Mouse (Mus musculus) right cerebral cortex, postnatal 25 days (tissue): ENCODE data around the gene Ptpru.
"Not testable (repeated sequence)": the region's sequence is repeated elsewhere in the genome, so short reads cannot be mapped to it uniquely, and the experiment has no call there.

Experiments
- DNase-seq: peaks from one replicate; pipeline ENCODE4 v3.0.0; 2022

Ptpru gene

DNA sequence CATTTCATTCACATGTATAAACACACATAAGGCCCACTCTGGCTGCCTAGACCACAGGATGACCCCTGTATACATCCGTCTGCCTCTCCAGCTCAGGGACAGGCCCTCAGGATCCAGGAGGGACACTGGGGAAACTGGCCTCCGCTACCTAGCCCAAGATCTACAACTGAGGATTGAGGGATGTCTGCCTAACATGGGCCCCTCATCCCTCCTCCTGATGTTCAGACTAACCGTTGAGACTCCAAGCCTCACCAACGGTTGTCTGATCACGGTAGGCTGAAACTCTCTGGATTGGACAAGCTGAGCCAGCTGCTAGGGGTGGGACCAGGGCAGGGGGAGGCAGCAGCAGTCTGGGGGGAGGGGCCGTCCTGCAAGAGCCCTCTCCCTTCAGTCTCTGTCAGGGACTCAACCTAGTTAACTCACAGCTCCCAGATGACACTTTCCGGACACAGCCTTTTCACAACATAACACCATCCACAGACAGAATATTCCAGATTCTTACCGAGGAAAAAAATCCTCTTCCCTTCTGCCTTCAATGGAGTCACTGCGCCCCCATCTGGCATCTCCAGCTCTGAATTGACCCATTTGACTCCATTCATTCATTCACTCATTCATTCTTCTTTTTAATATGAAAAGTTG, 4.0 kb downstream of the Ptpru start:
- DNase-seq = no peak

DNA sequence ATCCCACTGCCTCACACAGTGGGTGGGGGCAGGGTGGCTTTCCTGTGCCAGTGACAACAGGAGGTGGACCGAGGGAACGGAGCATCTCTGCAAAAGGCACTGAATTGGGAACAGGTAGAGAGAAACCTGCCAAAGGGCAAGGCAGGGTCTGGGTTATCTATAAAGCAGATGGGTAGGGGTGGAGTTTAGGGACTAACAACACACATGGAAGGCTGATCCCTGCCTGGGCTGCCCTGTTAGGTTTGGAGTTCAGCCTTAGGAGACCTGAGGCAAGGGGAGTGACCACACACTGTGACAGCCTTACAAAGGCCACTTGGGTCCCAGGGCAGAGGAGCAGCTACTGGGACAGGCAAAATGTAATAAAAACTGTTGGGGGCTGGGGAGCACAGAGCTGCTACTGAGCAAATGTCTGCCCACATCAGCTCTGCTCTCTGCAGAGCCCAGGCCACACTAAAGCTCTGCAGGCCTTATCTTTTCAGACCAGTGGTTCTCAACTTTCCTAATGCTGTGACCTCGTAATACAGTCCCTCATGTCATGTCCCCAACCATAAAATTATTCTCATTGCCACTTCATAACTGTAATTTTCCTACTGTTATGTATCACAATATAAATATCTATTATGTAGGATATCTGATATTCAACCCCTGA, 5.2 kb downstream of the Ptpru start:
- DNase-seq = no peak

DNA sequence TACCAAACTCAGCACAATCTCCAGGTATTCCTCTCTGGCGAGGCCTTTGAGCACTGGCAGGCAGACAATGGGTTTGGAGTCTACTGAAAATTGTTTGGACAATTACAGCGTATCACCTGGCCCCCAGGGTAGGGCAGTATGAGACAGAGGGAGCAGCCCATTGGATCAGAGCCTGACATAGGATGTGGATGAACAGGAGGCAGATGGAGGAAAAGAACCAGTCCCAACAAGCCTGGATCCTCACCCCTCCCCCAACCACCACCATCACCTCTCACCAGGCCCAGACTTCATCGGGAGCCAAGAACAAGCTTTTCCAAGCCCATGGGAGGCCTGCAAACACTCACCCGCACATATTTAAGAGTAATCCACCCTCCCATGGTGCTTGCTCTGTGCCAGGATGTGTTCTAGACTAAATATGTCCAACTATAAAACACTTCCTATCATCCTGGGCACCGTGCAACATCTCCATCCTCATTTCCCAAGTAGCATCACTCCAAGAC, 6.5 kb downstream of the Ptpru start:
- no peak for DNase-seq

DNA sequence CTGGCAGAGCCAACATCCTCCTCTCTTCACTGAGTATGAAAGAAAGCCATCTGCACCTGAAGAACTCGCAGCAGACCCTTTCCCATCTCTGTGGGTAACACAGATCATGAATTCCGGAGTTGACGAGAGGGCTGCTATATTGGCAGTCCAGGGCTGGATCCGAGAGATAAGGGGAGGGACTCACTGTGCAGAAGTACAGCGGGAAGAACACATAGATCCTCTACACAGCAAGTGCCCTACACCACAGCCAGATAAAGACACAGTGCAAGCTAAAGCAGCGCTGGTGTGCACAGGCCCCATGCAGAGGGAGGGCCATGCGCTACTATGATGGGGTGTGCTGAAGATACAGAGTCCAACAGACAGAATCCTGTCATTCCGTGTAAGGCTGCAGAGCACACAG, 9.0 kb downstream of the Ptpru start:
- no peak for DNase-seq

DNA sequence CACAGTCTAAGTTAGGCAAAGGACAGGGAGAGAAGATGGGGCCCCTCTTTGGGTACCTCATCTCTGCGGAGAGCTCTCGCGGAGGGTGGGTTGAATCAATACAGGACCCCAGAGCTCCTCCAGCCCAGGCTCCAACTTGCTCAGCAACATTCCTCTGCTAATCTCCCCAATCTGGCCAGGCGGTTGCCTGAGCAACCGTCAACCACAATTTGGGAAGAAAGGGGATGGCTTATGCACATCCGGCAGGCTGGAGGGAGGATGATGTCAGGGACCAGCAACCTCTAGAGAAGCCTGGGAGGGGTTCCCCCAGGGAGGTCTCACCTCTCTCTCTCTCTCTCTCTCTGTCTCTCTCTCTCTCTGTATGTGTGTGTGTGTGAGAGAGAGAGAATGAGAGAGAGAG, 11.2 kb downstream of the Ptpru start:
- no peak for DNase-seq

DNA sequence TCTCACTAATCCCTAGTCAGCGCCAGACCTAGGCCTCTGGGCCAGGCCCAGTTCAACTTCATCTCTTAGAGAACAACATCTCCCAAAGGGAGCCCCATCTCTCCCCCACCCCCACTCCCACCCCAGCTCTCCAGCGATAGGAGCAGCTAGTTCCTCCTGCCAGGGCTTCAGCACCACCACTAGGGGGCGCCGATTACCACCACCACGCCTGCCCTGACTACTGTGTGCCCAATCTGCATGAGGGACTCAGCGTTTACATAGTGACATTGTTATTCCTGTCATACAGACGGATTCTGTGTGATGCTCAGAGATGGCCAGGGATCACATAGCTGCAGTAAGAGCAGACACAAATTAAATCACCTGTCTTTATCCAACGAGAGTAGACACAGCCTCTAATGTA, 12.3 kb downstream of the Ptpru start:
- no peak for DNase-seq

DNA sequence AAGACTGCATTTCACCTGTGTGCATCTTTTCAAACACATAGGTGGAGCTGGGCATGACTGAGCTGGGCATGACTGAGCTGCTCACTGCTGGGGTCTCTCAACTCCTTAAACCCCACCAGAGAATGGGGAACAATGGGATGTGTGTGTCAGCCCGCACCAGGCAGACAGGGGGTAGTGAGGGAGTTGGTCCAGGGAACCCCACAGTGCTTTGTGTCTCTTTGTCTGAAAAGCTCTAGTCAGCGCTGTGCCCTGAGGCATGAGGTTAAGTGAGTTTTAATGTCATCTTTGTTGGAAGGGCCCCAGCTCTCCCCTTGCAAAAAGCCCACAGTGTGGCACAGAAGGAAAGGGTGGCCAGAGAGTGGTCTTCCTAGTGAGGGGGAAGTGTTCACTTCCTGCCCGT, 13.1 kb downstream of the Ptpru start:
- no peak for DNase-seq

DNA sequence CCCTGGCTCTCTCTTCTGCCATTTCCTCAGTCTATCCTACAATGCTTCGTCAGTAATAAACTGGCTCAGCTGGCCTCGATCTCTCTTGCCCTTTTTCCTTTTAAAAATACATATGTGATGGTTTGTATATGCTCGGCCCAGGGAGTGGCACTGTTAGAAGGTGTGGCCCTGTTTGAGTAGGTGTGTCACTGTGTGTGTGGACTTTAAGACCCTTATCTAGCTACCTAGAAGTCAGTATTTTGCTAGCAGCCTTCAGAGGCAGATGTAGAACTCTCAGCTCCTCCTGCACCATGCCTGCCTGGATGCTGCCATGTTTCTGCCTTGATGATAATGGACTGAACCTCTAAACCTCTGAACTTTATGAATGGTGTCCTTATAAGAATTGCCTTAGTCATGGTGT, 15.5 kb downstream of the Ptpru start:
- no peak for DNase-seq

DNA sequence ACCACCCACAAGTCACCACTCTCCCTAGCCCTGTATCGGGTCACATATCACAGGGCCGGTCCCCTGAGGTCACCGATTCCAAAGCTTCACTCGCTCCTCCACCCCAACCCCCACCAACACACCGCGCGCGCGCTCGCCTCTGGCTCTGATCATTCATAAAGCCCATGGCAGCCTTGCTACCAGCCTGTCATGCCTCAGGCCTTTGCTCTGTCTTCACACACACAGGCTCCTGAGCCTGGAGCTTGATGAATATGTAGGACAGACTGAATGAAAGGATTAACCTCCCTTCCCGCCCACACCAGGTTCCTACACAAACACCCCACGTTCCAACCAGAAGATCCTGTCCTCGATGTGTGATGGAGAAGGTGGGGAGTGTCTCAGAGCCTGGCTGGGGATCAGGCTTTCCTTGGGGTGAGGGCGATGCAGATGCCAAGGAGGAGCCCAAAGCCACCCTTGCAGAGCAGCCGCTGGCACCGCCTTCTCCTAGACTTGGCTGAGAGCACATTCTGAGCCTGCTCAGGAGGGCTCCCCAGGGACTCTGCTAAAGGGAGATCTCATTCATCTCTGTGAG, 16.8 kb downstream of the Ptpru start:
- peak; percentile 52 for DNase-seq

DNA sequence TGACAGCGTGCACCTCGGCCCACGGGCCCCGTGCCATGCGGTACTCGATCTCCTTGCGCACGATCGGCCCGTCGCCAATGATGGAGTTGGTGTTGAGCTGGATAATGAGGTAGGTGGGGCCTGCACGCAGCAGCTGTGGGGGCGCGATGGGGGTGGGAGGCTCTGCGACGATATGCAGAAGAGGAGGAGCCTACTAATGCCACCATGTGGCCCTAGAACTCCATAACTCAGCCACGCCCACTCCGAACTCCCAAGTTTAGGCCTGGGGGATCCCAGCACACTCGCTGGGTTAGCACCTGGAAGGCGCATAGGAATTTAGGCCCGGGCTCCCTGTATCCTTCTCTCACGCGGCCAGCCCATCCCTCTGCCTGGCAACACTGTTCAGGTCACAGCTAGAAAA, 19.2 kb downstream of the Ptpru start:
- no peak for DNase-seq

DNA sequence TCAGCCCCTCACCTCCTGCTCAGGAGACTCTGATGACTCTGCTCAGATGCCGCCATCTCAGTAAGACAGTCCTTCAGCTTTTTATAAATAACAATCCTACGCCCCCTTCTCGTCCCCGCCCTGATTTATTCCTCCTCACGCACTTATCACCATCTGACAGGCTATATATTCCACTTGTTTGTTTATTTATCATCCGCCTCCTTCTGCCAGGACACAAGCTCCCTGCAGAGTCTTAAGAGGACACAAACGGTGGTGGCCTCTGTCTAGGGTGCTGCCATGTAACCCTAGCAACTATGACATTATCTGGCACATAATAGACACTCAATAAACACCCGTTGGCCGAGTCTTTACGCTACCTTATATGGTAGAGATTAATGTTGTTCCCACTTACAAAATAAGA, 22.3 kb downstream of the Ptpru start:
- DNase-seq = no peak

DNA sequence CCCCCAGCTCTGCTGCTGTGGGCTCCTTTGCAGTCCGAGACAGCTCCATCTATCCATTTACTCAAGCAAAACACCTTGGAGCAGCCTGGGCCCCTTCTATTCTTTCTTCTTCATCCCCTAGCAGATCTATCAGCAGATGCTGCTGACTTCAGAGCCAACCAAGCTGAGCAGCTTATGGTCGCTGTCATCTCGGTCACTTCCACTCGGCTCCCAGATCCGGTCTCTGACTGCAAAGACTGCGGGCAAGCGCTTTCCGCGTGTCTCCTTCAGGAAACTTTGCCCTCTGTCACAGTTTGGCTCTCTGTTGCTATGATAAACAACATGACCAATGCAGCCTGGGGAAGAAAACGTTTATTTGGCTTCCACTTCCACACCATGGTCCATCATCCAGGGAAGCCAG, 23.2 kb downstream of the Ptpru start:
- DNase-seq = no peak

DNA sequence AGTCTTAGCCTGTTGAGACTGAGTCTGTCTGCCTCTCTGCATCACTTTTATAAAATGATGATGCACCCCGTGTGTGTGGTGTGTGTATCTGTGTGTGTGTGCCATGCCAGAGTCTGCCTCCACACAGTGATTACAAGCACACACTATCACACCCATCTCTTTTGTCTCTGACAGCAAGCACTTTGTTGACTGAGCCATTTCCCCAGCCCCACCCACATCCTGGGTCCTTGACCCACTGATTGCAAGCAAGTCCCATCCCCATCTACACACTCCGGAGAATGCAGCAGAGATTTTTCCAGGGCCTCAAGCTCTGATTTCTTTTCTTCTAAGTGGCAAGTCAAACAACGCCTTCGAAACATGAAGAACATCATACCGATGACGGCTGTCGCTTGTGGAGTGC, 24.3 kb downstream of the Ptpru start:
- no peak for DNase-seq

DNA sequence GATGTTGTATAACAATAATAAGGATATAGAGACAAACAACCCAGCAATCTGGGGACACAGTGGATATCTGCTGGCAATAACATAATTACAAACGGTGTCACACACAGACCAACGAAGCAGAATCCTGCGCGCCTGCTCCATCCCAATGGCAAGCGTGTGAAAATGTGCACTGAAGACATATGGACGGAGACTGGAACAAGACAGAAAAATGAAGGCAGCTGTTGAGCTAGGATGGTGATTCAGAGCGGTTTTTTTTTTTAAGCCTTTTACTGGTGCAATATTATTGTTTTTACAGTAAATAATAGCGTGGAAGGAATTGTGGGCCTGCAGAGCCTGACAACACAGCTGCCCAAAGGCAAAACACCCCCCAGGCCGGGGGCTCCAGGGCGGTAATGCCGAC, 25.6 kb downstream of the Ptpru start:
- DNase-seq = no peak

DNA sequence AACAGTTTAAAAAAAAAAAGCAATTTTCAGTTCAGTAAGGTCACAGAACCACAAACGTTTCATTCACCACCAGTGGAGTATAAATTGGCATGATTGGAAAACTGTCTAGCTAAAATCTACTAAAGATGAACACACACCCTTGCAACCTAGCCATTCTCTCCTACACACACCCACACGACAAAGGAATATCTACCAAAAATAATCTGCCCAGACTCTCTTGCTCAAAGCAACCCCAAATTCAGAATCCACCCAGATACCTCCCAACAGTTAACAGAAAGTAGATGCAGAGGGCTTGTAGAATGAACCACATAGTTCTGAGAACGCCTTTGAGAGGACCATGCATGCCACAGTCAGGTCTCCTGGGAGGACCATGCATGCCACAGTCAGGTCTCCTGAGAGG, 32.8 kb downstream of the Ptpru start:
- DNase-seq = no peak

DNA sequence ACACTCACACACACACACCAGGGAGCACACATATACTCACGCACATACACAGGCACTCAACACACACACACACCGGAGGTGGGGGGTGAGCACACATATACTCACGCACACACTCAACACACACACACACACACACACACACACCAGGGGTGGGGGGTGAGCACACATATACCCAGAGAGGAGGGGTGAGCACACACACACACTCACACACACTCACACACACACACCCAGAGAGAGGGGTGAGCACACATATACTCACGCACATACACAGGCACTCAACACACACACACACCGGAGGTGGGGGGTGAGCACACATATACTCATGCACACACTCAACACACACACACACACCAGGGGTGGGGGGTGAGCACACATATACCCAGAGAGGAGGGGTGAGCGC, 33.4 kb downstream of the Ptpru start:
- DNase-seq = not testable (repeated sequence)

DNA sequence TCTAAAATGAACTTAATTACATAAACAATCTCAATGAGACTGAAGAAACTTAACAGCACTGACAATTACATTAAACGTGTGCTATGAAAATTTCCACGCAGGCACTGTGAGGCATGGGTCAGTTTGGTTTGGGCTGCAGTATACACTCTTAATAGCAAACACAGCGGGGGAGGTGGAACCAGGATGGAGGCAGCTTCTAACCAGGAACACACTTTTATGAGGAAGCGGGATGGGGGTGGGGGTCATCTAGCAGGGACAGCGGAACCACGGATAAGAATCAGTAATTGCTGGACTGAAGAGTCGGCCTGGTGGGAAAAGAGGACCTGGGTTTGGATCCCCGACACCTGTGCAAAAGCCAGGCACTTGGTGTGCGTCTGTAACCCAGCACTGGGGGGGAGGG, 34.2 kb downstream of the Ptpru start:
- no peak for DNase-seq

DNA sequence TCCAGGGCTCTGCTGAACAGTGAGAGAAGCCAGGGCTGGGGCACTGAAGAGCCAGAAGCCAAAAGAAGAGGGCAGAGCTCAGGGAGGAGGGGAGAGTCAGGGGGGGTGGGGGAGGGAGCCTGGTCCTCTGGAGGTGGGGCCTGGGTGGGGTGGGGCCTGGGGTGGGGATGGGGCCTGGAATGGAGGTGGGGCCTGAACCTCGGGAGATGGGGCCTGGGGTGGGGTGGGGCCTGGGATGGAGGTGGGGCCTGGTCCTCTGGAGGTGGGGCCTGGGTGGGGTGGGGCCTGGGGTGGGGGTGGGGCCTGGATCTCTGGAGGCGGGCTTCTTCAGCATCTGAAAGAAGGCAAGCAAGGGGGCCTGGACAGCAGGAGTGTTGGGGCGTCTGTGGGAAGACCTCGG, 39.1 kb downstream of the Ptpru start:
- DNase-seq = no peak

DNA sequence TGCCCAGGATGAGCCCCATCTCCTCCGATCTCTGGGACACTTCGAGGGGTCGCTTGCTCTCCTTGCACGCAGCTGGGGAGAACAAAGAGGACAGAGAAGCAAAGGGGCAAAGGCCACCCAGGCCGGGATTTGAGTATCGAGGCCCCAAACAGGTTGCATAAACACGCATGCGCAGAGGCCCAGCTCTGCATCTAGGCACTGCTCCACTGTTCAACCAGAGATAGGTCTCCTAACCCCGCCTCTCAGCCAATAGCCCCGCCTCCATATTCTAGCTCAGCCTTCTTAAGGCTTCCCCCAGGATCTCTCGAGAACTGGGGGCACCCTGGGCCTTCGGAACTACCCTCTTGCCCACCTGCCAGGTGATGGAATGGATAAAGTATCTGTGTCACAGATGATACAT, 40.2 kb downstream of the Ptpru start:
- no peak for DNase-seq

DNA sequence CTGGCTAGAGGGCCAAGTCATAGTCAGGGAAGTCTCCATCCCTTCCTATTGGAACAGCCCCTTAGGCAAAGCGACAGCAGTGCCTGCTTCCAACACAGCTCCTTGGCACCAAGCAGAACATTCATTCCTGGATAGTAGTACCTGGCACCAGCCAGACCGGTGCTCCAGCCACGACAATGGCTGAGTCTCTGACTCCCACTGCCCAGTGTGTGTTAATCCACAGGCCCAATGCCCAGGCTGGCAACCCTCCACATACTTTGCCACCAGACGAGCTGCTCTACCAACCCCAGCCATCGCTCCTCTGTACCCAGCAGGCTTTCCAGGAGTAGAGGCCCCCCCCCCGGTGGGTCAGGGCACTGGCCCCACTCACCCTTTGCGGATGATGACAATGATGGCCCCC, 40.6 kb downstream of the Ptpru start:
- DNase-seq = no peak

DNA sequence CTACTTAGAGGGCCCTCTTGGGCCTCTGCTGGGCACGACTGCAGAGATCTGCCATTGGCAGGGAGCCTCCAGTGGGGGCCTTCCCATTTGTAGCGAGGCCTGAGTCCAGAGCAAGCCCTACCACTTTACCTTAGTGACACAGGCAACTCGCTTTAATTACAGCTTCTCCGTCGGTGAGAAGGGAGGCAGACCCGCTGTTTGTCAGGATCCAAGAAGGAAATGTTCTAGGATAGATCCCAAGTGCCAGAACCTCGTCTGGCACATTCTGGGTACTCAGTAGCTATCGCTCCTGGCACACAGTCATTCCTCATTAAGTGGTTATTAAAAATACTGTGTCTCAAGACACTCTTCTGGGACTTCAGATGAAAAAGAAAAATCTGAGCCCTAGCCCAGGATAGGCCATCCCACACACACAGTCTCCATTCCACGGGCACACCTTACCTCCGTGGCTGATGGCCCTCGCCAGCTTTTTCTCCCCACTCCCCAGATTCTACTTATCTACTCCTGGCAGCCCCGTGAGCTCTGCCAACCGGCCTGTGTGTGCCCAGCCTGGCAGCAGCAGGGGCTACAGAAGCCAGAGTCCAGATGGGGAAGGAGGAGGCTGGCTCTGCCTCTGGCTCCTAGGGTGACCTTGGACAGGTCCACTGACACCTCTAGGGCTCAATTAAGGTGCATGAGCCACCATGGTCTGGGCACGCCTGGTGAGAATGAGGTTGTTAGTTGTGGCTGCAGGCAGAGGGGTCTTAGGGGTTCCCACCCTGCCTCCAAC, 41.6 kb downstream of the Ptpru start:
- no peak for DNase-seq

DNA sequence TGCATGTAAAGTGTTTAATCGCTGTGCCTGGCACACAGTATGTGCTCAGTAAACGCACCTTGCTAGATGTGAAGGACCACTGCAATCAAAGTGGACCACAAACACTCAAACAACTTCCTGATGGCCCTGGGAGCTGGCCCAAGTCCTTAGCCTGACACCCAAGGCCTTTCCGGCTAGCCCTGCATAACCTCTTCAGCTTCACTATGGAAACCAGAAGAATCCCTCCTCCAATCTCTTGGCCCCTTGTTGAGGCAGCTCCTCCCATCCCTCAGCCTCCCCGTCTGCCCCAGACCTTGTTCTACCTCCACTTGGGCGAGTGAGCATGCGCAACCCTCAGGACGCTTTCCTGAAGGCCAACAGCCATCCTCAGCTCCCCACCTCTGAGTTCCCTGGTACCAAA, 51.3 kb downstream of the Ptpru start:
- DNase-seq = no peak

DNA sequence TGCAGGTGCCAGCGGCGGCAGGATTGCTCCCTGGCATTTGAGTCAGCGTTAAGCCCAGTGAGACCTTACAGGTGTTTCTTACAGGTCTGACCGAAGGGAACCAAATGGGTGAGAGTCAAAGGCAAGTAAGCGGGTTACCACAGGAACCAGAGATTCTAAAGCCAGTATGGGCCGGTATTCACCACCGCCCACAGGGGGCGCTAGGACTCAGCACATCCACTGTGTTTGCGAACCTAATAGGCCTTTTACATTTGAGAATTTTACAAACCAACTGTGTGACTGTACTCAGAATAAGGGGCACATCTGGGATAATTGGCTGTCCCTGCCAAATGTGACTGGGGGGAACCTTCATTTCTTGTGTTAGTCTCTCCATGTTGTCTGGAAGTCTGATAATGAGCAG, 54.1 kb downstream of the Ptpru start:
- DNase-seq = no peak

DNA sequence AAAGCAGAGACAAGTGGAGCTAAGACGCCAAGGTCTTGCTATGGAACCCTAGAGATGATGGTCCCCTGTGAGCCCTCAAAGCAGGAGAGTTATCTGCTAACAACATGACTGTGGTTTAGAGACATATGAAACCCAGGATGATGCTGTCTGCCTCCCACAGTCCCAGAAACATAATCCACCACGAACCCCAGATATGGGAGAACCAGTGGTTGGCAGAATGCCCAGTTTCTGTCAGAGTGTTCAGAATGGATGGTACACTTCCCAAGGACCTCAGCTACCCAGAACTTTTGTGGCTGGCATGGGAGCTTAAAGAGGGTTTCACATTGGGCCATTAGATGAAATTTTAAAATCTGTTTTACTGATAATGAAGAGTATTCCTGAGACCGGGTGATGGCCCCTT, 57.1 kb downstream of the Ptpru start:
- no peak for DNase-seq
